Mouse (Mus musculus) forelimb bud, embryonic 11.5 days (tissue): Measurements from ENCODE around the gene Dmrt2.

Source experiments
- DNase-seq: peaks from one replicate; pipeline ENCODE4 v3.0.0-alpha.2; 2012; ENCODE audit warnings: low read depth, low spot score

Dmrt2 gene

GRCm38 (mm10) chr19:25675866-25676440, 3.7 kb downstream of the Dmrt2 start:
- no peak for DNase-seq

GRCm38 (mm10) chr19:25698850-25699249, 26.6 kb downstream of the Dmrt2 start:
- DNase-seq, result no peak

GRCm38 (mm10) chr19:25713382-25713781, 41.2 kb downstream of the Dmrt2 start:
- DNase-seq, result no peak

- no peak for DNase-seq
These were observed 42.7 kb downstream of the Dmrt2 start for GRCm38 (mm10) chr19:25714927-25715326.

- DNase-seq, result no peak
These were observed 50.4 kb downstream of the Dmrt2 start for GRCm38 (mm10) chr19:25722616-25723015.
